Mouse (Mus musculus) stomach, postnatal 0 days (tissue): ENCODE results near the gene Tmem138.

Experiments
- CTCF ChIP-seq: IDR thresholded peaks from 2 replicates; pipeline ENCODE4 v1.5.1; 2016; ENCODE audit warnings: antibody characterized with exemption, low read depth, mild to moderate bottlenecking, moderate library complexity
- EP300 ChIP-seq: optimal IDR thresholded peaks from 2 replicates; pipeline ENCODE3; 2016; ENCODE audit warnings: antibody characterized with exemption

GRCm38 (mm10) chr19:10585112-10585511, 8.0 kb upstream of the Tmem138 start:
- TF ChIP-seq CTCF (no peak), EP300 (no peak)
